Mouse (Mus musculus) limb, embryonic 12.5 days (tissue): Measurements from ENCODE around the gene Gm10717. TPM values are rescaled to one million over a fixed set of nuclear protein-coding genes. Genes with fewer than 3 reads are reported as not detected.
"Not testable (repeated sequence)": the region's sequence is repeated elsewhere in the genome, so short reads cannot be mapped to it uniquely, and the experiment has no call there.

Experiments
- ATAC-seq: fragments of 200-750 bp; cut with Nextera tagmentation; 2 replicates; pipeline ENCODE4 v1.8.0; 2017; ENCODE audit warnings: low read depth, moderate TSS enrichment; ENCODE audit not compliant: insufficient number of reproducible peaks, insufficient read depth, low FRiP score, low TSS enrichment
- H3K27ac ChIP-seq: fragments of 300-500 bp; sonication (generic); 2 replicates; pipeline ENCODE4 v1.5.1; 2016; ENCODE audit warnings: mild to moderate bottlenecking, moderate library complexity
- H3K27me3 ChIP-seq: fragments of 300-500 bp; sonication (generic); 2 replicates; pipeline ENCODE4 v1.6.1; 2016; ENCODE audit warnings: mild to moderate bottlenecking, moderate library complexity
- H3K36me3 ChIP-seq: fragments of 300-500 bp; sonication (generic); 2 replicates; pipeline ENCODE4 v1.6.1; 2016; ENCODE audit warnings: mild to moderate bottlenecking, moderate library complexity
- H3K4me1 ChIP-seq: fragments of 300-500 bp; sonication (generic); replicated peaks from 2 replicates; pipeline ENCODE4 v1.6.1; 2016
- H3K4me2 ChIP-seq: fragments of 300-500 bp; sonication (generic); 2 replicates; pipeline ENCODE4 v1.6.1; 2016; ENCODE audit warnings: mild to moderate bottlenecking, moderate library complexity
- H3K4me3 ChIP-seq: fragments of 300-500 bp; sonication (generic); replicated peaks from 2 replicates; pipeline ENCODE4 v1.5.1; 2016; ENCODE audit warnings: mild to moderate bottlenecking
- H3K9ac ChIP-seq: fragments of 300-500 bp; sonication (generic); replicated peaks from 2 replicates; pipeline ENCODE4 v1.6.1; 2016; ENCODE audit warnings: mild to moderate bottlenecking, moderate library complexity
- H3K9me3 ChIP-seq: fragments of 300-500 bp; sonication (generic); 2 replicates; pipeline ENCODE4 v1.6.1; 2016; ENCODE audit warnings: mild to moderate bottlenecking, moderate library complexity
- WGBS: fragments of 180-500 bp; shearing (Covaris S2); methylation state at CpG from one replicate; pipeline ENCODE4 v1.1.7; 2016; 5-methylcytosine and 5-hydroxymethylcytosine counted together
- microRNA-seq: library from miRNA; unstranded; fragments of <30 nt; microRNA quantifications from one replicate; pipeline ENCODE4, GENCODE M21; 2017
- polyA plus RNA-seq: library from polyadenylated mRNA; unstranded; fragments of >200 nt; fragmentation: Nextera tagmentation; extraction: Ambion mirVana; gene quantifications from 2 replicates; pipeline ENCODE4 v1.2.1, GENCODE M21; 2016

Gm10717 gene
- polyA plus RNA-seq, 1 experiment from 2014 or later, result not detected

GRCm38 (mm10) chr9:3027200-3027599, 2.0 kb downstream of the Gm10717 start:
- not testable (repeated sequence) for H3K4me3 ChIP-seq, ATAC-seq, H3K9me3 ChIP-seq, H3K9ac ChIP-seq, H3K27me3 ChIP-seq, H3K36me3 ChIP-seq, H3K27ac ChIP-seq, H3K4me1 ChIP-seq, H3K4me2 ChIP-seq
- 69% methylated on average over 9 of the region's 9 CpGs for WGBS

- not testable (repeated sequence) for H3K4me2 ChIP-seq, H3K27me3 ChIP-seq, ATAC-seq, H3K4me3 ChIP-seq, H3K4me1 ChIP-seq, H3K9ac ChIP-seq, H3K36me3 ChIP-seq, H3K27ac ChIP-seq, H3K9me3 ChIP-seq
- 67% methylated on average over 14 of the region's 16 CpGs for WGBS
Measured at GRCm38 (mm10) chr9:3029276-3030000, 4.2 kb downstream of the Gm10717 start.

- ATAC-seq, result peak; percentile 54; the same call in 1 of the 2 replicates
- 63% methylated on average over 2 of the region's 10 CpGs for WGBS
Measured at GRCm38 (mm10) chr9:3030677-3031318, 5.6 kb downstream of the Gm10717 start.

GRCm38 (mm10) chr9:3034299-3034698, 9.1 kb downstream of the Gm10717 start, which contains the start of gene Gm17535:
Gene Gm17535, plus strand, starts transcription at chr9:3034599.
- H3K9me3 ChIP-seq, H3K36me3 ChIP-seq, H3K4me3 ChIP-seq, H3K27me3 ChIP-seq, H3K27ac ChIP-seq, H3K9ac ChIP-seq, ATAC-seq, H3K4me2 ChIP-seq, H3K4me1 ChIP-seq: not testable (repeated sequence)
- WGBS, result 50% methylated on average over 1 of the region's 8 CpGs

More at GRCm38 (mm10) chr9:3030677-3031318, 5.6 kb downstream of the Gm10717 start:
- H3K36me3 ChIP-seq, H3K27me3 ChIP-seq, H3K4me1 ChIP-seq, H3K4me3 ChIP-seq, H3K4me2 ChIP-seq, H3K27ac ChIP-seq, H3K9ac ChIP-seq, H3K9me3 ChIP-seq: not testable (repeated sequence)

GRCm38 (mm10) chr9:3036577-3036976, 11.4 kb downstream of the Gm10717 start, which contains the start of gene Gm10715:
Gene Gm10715, plus strand, starts transcription at chr9:3036877.
- not testable (repeated sequence) for H3K36me3 ChIP-seq, H3K4me3 ChIP-seq, H3K9ac ChIP-seq, H3K4me2 ChIP-seq, H3K27me3 ChIP-seq, H3K4me1 ChIP-seq, H3K27ac ChIP-seq, H3K9me3 ChIP-seq, ATAC-seq
- WGBS, result 75% methylated on average over 8 of the region's 8 CpGs

- not testable (repeated sequence) for H3K4me2 ChIP-seq, H3K36me3 ChIP-seq, H3K27me3 ChIP-seq, H3K4me1 ChIP-seq, H3K4me3 ChIP-seq, ATAC-seq, H3K27ac ChIP-seq, H3K9ac ChIP-seq
- 0 out of 2 replicates have a peak, but pooled peaks cover 10% of the 10 kb centered on the region for H3K9me3 ChIP-seq
- WGBS, result 69% methylated on average over 4 of the region's 4 CpGs
Measured at GRCm38 (mm10) chr9:3038161-3038560, 12.9 kb downstream of the Gm10717 start.

Small RNA genes lying within 50 kb of the gene (microRNA-seq; reads per million reads assigned to microRNA genes)
- gene Mir101c, result not detected

Other genes starting within 250 kb of the Gm10717 start
- gene Gm10722, start 24.5 kb upstream of the Gm10717 start, polyA plus RNA-seq, result not detected in 2 replicates
- gene Gm11168, start 22.1 kb upstream of the Gm10717 start, polyA plus RNA-seq, result not detected in 2 replicates
- gene Gm10721, start 12.3 kb upstream of the Gm10717 start, polyA plus RNA-seq, result not detected in 2 replicates
- gene Gm10720, start 9.8 kb upstream of the Gm10717 start, polyA plus RNA-seq, result not detected in 2 replicates
- gene Gm10719, start 8.0 kb upstream of the Gm10717 start, polyA plus RNA-seq, result 0.36 TPM in 1 of 2 replicates, not detected in the other
- gene Gm10718, start 1.9 kb upstream of the Gm10717 start, polyA plus RNA-seq, result not detected in 2 replicates
- gene Gm17535, start 9.2 kb downstream of the Gm10717 start, polyA plus RNA-seq, result not detected in 2 replicates
- gene Gm10715, start 11.5 kb downstream of the Gm10717 start, polyA plus RNA-seq, result not detected in 2 replicates